Mouse (Mus musculus) megakaryocyte progenitor cell, adult 5-6 weeks (primary cell): ENCODE results near the gene Itpr2. TPM values are rescaled to one million over a fixed set of nuclear protein-coding genes. Genes with fewer than 3 reads are reported as not detected.

Experiments used
- ATAC-seq: replicated peaks from 2 replicates; pipeline ENCODE4 v1.8.0; 2016; ENCODE audit warnings: mild to moderate bottlenecking, moderate TSS enrichment, inconsistent platforms; ENCODE audit not compliant: poor library complexity
- total RNA-seq, 2 experiments: library from RNA; stranded (forward) in 1 of 2; stranded (reverse) in 1 of 2; fragments of 157-497, 149-512 nt in 1 of 2; fragments of 200-1000 nt in 1 of 2; gene quantifications; 2 replicates each; pipeline versions ENCODE4 v1.2.3 to v1.2.4; 2015 to 2017

Gene Itpr2
- total RNA-seq, 2 experiments from 2014 or later: 6.9 to 13.3 TPM

DNA sequence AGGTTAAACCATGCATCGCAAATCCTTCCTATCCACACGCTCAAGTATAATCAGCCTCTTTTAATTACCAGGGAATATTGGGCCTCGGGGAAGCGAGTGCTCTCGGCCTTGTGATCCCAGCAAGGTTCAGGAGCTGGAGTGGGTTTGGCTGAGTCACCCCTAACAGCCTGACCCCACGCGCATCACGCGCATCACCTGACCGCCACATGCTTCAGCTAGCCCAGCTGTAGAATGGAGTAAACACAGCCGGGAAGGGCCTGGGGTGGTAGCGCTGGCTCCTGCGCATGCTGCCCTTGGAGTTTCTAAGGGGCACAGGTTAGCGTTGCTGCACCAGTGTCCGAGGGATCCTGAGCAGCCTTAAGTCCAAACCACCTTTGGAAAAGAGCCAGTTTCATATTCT lies 423.9 kb downstream of the Itpr2 start:
- no peak for ATAC-seq

DNA sequence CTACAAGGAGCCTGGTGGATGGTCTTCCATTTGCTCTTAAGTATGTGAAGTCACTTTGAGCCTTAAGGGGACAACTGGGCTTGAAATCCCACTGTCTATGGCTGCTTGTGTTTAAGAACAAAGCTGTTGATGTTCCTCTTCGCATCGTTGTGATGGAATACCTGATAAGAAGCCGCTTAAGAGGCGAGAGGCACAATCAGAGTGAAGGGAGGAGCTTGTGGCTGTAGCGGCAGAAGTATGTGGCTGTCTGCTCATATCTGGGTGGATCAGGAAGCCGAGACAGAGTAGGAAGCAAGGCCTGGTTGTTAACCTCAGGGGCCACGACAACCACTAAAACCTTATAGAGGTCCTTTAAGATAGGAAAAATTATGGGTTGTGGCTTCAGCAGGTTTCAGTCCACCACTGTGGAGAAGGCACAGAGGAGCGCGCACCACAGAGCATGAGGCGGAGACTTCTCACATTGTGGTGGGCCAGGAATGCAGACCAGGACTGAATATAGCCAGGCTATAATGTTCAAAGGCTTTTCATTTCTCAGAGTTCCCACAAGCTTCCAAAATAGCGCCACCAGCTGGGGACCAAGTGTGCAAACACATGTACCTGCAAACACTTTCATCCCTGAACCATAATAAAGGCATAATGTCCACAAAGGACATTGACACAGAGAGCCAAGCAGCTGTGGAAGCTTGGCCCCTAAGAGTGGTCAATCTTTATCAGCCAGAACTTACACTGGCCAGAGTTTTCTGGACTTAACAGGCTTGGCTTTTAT lies 424.7 kb downstream of the Itpr2 start:
- ATAC-seq: peak; percentile 69

DNA sequence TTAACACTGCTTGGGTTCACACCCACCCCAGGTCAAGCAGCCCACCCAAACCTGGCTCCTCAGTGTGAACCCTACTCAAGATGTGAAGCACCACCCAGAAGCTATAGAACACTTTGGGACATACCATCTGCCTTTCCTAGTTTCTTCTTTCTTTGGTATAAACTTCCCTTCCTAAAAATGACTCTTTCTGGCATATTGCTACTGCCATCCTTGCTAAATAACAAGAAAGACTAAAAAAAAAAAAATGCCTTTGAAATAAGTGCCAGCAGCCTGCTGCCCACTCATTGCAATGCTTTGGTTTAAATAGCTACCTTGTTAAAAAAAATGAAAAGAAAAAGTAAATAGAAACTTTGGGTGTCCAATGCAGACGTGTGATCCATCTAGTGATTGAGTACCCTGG lies 429.2 kb downstream of the Itpr2 start:
- ATAC-seq: no peak

DNA sequence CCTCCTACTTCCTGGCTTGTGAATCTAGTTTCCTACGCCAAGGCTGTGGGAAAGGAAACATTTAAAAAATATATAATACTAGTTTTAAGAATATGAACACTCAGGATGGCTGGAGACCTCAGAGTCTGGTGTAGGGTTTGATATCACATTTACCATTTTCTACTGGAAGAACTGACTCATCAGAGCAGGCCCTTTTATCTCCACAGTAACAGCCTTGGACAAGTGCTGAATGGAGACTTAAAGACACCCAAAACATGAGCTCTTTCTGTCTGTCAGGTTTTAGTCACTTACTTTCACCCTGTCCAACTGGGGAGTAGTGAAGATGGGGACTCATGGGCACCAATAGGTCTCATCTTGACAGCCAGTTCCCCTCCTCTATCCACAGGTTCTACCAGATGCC lies 430.1 kb downstream of the Itpr2 start:
- no peak for ATAC-seq

Other genes with a start within 250 kb of the Itpr2 start
- 156 and 161 TPM in 2 replicates for gene Fgfr1op2, start 75.0 kb upstream of the Itpr2 start, total RNA-seq (2015)
- gene Fgfr1op2, start 75.0 kb upstream of the Itpr2 start, total RNA-seq (2017): 134 and 154 TPM in 2 replicates
- gene Ints13, start 75.6 kb upstream of the Itpr2 start, total RNA-seq (2015): 93.9 and 117 TPM in 2 replicates
- 86.4 and 122 TPM in 2 replicates for gene Ints13, start 75.6 kb upstream of the Itpr2 start, total RNA-seq (2017)
- gene Med21, start 140.3 kb upstream of the Itpr2 start, total RNA-seq (2015): 222 and 260 TPM in 2 replicates
- 190 and 247 TPM in 2 replicates for gene Med21, start 140.3 kb upstream of the Itpr2 start, total RNA-seq (2017)
- gene Tm7sf3, start 140.6 kb upstream of the Itpr2 start, total RNA-seq (2015): 78.9 and 81.3 TPM in 2 replicates
- 92.5 and 99.5 TPM in 2 replicates for gene Tm7sf3, start 140.6 kb upstream of the Itpr2 start, total RNA-seq (2017)
- gene Stk38l, start 222.8 kb upstream of the Itpr2 start, total RNA-seq (2015): 2.5 and 3.0 TPM in 2 replicates
- 2.3 and 2.4 TPM in 2 replicates for gene Stk38l, start 222.8 kb upstream of the Itpr2 start, total RNA-seq (2017)